Mouse (Mus musculus) lung, postnatal 36 days (tissue): ENCODE results near the gene Arhgap17.

Experiments
- DNase-seq: peaks from one replicate; pipeline ENCODE4 v3.0.0; 2022; ENCODE audit warnings: mixed read lengths

Gene Arhgap17

DNA sequence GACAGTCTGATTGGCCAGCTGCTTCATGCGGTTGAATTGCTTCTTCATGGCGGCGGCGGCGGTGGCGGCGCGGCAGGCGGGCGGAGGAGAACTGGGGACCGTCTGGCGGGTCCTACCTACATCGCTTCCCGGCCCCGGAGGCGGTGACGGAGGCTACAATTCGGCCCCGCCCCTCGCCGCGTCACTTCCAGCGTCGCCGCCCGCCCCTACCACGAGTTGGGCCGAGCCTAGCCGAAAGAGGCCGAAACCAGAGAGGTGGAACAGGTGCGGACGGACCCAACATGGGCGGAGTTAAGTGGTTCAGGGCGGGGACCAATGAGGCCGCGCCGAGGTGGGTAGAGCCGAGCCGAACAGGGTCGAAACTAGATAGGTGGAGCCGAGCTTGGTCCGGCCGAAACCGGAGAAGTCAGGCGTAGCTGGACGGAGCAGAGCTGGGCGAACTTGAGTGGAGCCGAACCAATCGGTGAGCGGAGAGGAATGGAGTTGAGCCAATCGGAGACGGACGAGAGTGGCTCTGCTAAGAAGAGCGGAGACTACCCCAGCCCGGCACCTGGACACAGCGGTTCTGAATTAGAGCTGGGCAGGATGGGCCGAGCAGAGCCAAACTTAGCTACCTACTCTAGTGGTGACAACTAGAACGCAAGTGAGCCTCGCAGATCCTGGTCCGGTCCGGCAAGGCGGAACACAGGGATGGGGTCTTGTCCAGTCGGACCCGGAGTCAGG, at the start of gene Arhgap17, which contains the start of gene Lcmt1:
Arhgap17 (minus strand) TSS at position 157 of the 723 bp plus-strand sequence.
Lcmt1 (plus strand) TSS at position 26 of the 723 bp plus-strand sequence.
- peak; percentile 98 for DNase-seq

DNA sequence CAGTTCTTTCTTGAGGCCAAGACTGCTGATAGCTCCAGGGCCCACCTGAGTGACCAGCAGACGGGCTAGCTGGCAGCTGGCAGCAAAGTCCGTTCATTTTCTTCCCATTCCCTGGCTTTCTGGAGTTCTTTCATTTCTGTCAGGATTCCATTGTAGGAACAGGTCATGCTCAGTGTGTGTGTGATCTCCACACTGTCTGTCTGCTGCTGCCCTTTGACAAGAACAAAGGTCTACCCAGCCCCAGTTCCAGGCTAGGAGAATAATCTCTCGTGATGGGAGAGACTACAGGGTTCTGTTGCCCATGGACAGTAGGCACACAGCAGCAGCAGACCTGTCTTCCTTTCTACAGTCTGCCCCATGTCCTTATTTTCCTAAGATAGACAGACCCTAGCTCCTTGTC, 47.9 kb upstream of the Arhgap17 start:
- no peak for DNase-seq

DNA sequence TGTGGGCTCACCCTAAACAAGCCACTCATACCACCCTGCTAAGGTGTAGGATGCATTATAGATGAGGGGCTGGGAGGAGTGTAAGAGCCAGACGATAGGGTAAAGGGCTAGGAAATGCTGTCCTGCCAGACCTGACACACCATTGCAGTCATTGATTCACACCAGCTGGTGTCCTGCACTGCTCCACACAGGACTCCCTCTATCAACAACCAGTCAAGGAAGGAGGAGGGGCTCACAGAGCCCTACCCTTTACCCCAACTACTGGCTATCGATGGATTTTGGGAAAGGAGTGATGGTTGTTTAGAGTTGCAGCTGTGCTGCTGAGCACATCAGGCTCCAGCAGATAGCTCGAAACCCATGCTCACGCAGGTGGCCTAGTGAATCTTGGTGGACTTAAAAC, 47.1 kb upstream of the Arhgap17 start:
- DNase-seq: no peak

DNA sequence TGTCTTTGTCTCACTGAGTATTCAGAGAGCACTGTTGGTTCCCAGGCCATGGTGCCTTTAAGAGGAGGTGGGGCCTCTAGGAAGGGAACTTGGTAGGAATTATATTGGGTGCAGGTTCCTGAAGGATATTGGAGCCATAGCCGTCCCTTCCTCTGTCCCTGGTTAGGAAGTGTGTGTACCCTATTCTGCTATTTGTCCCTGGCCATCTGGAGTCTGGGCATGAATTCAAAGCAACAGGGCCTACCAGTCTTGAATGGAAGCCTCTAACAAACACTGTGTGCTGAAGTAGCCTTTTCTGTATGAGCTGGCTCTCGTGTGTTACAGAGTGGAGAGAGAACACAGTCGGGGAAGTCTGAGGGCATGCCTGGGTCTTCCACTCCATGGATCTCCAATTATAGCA, 42.4 kb upstream of the Arhgap17 start:
- DNase-seq: no peak

DNA sequence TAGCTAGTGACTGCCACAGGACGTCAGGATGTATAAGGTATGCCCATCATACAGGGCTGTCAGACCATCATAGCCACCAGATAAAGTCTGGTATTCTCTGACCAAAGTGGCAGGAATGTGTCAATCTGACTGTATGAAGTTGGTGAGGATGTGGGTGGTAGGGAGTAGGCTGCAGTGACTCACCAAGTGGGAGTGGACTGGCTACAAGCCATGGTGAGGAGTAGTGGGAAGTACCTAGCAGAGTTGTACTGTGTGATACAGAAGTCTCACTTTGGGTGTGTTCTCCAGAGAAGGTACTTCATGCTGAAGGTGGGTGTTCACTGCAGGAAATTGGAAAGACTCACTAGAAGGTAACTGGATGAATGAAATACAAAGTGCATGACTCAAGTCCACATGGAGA, 41.4 kb upstream of the Arhgap17 start:
- DNase-seq: peak; percentile 70

DNA sequence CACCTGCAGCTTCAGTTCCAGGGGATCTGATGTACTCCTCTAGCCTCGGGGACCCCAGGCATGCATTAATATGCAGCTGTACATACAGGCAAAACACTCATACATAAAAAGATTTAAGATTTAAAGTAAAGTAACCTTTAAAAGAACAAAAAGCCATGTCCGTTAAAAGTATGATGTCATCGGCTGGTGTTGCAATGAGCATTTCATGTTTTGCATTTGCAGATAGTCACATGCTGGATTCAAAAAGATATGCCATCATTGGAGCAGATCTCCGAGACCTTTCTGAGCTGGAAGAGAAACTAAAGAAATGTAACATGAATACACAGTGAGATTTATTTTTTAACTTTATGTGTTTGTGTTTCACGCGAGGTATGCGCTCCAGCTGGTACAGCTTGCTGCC, 40.8 kb upstream of the Arhgap17 start:
- DNase-seq: peak; percentile 40

DNA sequence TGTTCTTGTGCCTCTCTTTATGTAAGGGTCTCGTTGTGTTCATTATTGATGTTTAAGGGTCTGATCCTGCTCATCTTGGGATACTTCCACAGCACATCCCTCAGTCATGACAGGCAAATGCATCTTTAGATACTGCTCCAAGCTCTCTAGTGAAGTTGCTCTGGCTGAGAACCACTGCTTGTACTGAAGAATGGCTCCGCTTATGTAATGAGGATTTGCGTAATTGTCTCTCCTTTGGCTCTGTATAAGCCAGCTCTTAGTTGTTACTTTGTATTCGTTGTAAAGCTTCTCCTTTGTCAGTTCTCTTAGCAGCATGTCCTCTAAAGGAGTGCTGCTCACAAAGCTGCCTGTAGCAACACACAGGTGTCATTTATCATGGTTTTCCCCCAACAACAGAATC, 37.3 kb upstream of the Arhgap17 start:
- no peak for DNase-seq

DNA sequence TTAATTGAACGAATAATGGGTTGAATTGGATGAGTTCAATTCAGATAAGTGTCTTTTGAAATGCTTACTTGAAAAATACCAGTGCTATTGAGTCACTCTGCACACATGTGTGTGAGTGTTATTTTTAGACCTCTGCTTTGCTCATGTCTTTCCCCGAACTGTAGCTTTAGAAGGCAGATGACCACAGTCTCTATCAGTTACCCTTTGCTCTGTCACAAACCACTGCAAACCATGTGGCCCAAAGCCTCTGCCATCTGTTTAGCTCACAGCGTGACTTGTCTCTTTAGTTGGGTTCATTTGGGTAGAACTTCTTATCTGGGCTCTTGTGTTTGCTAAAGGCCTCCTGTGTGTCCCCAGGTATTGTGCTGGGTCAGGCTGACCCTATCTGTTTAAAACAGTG, 35.9 kb upstream of the Arhgap17 start:
- no peak for DNase-seq

DNA sequence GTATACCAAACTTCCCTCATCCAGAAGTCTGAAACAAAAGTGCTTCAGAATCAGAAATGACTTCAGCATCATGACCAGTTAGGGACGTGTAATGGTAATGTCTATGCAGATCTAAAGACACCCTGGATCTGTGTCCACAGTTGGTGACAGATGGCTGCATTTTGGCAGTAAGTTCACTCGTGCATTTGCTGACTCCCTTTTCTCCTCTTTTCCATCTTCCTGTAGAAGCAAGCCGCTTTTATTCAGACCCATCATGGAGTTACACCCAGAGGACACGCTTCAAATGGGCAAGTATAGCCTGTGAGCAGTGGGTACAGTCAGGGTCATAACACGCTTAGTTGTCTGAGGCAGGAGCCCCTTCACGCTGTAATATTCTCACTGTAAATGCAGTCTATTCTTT, 34.5 kb upstream of the Arhgap17 start:
- DNase-seq: no peak

DNA sequence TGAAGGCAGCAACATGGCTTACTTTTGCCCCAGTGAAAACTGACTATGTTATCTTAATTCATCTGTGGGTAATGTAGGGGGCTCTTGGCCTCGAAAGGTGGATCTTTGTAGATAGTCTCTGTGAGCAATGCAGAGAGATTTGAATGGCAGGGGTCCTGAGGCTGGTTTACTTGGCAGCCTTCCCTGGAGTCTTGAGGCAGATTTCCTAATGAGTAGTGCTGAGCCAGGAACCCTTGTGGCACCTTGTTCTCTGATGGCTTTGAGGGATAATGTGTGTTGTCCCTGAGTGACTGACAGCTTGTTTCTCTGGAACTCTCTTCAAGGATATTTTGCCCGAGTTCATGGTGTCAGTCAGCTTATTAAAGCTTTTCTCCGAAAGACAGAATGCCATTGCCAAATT, 31.4 kb upstream of the Arhgap17 start:
- no peak for DNase-seq

DNA sequence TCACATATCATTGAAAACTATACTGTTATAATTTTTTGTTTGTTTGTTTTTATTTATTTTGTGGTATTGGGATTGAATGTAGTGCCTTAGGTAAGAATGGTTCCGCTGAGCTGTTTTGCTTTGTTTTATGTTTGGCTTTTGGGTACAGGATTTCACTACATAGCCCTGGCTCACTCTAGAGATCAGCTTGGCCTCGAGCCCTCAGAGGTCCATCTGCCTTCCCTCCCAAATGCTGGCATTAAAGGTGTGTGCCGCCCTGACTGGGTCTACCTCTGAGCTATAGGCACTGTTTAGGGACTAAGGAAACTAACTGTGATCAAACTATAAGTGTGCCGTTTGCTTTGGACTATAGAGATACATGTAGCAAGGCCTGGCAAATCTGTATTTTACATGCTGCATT, 29.6 kb upstream of the Arhgap17 start:
- DNase-seq: no peak

DNA sequence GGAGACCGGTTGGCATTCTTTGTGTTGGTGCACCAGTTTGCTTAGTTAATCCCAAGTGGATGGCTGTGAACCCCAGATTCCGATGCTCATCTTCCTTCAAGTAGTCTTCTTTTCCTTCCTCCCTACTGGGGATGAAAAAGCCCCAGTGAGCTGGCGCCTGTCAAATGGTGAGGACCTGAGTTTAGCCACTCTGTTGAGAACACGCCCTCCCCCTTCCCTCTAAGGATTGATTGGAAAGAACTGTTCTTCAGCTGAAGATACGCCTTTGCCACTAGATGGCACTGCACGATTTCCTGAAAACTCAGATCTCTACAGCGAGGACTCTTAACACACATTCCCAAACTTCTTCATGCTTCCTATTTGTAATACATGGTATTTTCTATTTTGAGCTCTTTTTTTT, 29.1 kb upstream of the Arhgap17 start:
- peak; percentile 83 for DNase-seq

DNA sequence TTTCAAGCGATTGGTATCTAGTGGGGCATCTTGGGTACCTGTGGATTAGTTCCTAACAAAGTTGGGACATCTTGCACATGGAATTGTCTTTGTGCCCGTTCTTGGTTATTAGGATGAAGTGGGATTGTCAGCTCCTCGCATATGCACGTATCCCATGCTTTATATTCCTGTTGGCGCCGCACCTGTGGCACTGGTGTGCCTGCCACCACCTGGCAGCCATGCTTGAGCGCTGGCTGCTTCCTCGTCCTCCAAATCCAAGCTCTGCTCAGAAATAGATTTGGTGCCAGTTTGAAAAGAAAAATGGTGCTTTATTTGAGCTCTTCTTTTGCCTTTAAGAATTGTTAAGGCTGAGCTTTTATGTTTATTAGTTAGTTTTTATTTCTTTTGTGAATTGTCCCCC, 28.2 kb upstream of the Arhgap17 start:
- no peak for DNase-seq

DNA sequence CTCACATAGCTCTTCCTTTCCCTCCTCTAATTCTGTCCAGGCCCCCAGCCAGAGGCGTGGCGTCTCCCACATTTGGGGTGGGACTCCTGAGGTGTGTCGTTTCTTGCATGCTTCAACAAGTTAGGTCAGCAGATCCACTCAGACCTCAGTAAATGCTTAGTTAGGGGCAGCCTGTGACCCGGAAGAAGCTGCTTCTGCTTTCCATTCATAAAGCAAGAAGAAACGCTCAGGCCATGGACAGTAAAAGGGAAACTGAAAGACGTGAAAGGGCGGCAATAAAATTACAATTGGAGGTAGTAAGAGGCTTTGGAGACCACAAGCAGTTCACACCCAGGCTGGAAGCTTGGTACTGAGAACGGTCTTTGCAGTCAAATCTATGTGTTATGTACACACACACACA, 27.7 kb upstream of the Arhgap17 start:
- DNase-seq: no peak

DNA sequence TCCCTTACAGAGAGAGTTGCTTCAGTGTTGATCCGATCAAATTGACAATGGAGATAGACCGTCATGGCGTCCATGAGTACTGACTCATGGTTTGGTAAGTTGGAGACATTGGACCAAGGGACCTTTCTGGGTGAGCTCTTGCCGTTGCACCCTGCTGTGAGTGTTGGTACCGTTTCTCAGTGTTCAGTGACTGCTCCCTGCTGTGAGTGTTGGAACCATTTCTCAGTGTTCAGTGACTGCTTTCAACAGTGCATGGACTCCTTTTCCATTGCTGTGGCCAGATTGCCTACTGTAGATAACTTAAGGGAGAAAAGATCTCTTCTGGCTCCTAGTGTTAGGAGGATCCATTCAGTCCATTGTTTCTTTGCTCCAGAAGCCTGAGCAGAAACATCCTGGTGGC, 27.2 kb upstream of the Arhgap17 start:
- DNase-seq: no peak

DNA sequence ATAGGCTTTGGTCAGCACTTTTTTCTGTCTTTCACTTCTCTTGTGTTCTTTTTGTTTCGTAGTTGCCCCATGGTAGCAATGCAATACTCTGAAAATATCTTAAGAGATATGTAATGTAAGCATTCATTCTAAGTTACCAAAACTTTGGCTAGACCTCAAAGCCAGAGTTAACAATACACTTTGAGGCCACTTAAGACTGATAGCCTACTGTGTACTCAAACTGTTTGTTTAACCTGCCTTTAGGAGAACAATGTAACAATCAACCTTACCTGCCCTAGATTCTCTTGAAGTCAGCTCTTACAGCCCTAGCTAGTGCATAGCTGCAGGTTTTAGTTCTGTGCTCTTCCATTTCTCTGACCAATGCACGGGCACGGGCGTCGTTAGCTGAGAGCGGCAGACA, 24.6 kb upstream of the Arhgap17 start:
- peak; percentile 63 for DNase-seq

DNA sequence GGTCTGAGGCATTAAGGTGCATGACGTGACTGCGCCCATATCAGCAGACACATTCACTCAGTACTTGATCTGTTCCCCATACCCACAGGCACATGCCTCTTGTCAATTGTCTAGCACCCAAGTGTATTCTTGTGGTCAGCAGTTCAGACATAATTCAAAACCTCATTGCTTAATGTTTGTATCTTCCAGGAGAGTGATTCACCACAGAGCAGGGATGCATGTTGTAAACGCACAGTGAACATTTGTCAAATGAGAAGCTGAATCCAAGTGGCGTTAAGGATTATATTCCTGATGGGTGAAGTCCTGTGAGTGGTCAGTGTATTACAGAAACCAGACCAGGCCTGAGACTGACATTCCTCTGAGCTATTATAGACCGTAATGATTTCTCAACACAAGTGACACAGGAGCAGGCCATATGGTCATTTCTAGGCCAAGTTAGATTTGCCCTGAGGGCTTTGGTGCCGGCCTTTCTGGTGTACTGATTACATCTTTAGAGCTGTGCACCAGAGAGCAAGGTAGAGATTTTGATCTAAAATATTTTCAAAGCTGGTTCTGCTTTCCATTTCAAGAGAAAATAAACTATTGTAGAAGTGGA, 20.1 kb upstream of the Arhgap17 start:
- no peak for DNase-seq

DNA sequence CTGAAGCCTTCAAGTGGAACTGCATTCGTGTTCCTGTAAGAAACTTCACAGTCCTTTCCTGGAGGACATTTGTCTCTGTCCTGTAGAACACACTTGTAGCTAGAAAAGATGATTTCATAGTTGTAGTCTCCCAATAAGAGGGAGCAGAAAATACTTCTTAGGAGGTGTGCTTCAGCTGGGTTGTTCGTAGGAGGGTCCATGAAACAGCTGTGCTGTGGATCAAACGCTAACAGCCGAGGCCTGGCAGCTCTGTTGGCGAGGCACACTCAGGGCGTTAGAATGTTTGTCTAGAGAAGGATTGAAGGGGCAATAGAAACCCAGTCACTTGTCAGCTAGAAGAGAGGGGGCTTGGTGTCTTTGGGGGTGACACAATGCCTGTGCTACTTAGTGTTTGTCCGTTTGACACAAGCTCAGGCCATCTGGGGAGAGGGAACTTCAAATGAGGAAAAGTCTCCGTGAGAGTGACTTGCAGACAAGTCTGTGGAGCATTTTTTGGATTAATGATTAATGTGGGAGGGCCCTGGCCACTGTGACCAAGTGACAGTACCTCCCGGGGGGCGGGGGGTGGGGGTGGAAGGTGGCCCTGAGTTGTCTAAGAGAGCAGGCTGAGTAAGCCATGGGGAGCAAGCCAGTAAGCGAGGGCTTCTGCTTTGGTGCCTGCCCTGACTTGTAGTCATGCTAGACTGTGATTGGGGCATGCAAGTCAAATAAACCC, 16.1 kb upstream of the Arhgap17 start:
- DNase-seq: peak; percentile 54

DNA sequence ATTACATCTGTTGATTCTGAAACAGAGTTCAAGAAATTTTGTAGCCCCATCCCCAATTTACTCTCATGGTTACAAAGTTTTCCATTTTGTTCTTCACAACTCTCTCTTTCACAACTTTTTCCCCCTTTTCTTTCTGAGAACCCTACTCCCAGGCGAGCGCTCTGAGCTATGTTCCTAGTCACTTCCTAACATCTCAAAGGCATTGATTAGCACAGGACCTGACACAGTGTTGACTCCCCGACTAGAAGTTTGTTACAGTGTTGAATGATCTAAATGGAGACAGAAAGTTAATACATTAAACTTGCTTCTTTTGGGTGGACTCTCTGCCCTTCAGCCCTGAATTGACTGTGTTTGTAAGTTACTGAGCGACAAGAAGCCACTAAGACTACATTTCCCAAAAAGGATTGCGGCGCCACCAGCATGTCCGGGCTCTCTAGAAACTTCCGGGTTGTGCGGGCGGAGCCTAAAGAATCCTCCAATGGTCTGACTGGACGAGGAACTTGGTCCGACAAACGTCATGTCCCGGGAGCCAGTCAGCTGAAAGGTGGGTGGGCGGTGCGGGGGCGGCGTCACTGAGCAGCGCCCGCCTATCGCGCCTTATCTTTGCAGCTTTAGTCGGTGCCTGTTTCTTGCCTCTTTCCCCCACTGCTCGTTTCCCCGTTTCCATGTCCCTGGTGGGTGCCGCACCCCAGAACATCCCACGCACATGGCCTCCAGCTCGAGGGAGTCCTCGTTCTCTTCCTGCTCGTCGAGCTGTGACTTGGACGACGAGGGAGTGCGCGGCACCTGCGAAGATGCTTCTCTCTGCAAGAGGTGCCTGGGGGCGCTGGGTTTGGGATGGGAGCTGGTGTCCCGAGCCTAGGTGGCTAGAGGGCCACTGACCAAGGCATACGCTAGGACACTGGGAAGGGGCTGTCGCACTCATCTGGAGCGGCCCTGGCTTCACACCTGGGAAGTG, 8.0 kb upstream of the Arhgap17 start:
- peak; percentile 99 for DNase-seq

DNA sequence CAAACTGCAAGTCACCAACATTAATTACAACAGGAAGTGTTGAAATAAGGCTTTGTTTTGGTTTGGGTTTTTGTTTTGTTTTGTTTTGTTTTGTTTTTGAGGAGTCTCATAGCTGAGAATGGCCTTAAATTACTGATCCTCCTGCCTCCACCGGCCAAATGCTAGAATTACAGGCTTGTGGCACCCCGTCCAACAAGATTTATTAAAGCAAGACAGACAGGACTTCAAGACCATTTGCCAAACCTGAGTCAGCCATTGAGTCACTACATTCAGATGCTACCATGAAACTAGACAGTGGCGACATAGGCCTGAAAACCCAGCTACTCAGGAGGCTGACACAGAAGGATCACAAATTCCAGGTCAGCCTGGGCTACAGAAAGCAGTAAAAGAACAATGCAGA, 1.8 kb upstream of the Arhgap17 start:
- DNase-seq: no peak

DNA sequence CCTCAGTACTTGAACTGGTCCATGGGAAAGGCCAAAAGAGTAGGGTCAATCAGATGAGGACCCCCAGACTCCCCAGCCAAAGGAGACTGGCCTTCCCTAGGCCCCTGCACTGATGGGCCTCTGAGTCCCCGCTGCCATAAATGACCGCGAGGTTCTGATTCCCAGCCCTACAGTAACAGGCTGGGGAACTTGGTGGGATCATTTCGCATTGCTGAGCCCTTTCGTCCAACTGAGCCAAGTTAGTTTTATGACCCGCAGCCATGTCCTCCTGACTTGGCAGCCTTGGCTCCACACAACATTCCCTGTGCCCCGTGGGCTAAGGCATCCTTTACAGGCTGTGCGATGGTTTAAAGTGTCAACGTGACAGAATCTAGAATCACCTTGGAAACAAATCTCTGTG, 985 bp upstream of the Arhgap17 start:
- no peak for DNase-seq

DNA sequence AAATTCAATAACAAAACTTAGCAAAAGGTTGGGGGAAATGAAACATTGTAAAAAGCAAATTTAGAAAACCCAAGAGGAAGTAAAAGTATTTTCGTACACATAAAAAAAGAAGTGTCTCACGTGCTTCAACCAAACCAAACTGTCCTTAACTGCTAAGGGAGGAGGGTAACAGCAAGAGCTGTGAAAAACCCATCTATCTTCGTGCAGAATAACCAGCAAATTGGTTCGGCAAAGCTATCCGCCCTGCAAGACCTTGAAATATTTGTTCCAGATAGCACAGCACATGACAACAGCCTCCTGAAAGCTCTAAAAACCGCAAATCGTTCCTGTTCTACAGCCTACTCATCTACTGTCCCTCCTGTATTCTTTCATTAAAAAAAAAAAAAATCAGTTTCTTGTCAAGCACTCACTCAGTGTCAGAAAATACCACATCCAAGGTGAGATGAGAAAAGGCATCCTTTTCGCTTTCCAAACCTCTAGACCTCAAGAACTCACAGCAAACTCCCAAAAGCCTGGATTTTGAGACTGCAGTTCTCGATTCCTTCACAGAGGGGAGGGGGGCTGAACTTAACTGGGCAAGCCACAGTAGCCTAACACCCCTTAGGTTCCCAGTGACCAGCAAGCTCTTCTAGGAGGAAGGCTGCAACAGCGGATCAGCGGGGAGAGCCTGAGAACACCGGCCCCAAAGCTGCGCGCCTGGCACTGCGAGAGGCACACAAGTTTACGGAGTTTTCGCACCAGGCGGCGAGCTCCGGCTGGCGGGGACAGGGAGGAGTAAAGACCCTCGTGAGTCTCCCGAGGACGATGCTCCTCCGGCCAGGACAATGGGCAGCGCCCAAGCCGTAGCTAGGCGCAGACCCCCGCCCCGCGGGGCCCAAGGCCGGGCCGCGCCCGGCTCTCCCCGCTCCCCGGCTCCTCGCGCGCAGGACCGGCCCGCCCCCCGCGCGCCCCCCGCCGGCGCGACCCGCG, 653 bp downstream of the Arhgap17 start:
- peak; percentile 43 for DNase-seq
